ENCODE assay signal across 9 mouse cellular contexts in genomic region chr11:97532354-97532753, GRCm38 (mm10). TPM values are rescaled to one million over a fixed set of nuclear protein-coding genes. Genes with fewer than 3 reads are reported as not detected.
DNase-seq lines count a peak whose midpoint lies in the region; ATAC-seq lines count a peak whose summit lies in the region.
"Had no signal": no experiment of that assay in that cellular context is flagged by ENCODE, and none has a peak within 500 bp of the region (broad histone marks: within the 10 kb centered on the region; RNA-seq: fewer than 3 reads in every experiment).

No protein-coding gene starts in this region.

- DNase-seq in kidney, postnatal 25 days = no peak
- peak; percentile 83 for DNase-seq in cerebellum, adult 9-11 months
- DNase-seq in hindbrain, embryonic 14.5 days (ENCODE audit: low spot score) = no peak
- peak; percentile 24 for DNase-seq in neural tube, embryonic 10.5 days (ENCODE audit: extremely low spot score, low spot score)
- DNase-seq in gastrocnemius, adult 18-20 months (ENCODE audit: low spot score) = no peak
- DNase-seq in adrenal gland, postnatal 10 days = no peak
- no peak for DNase-seq in left cerebral cortex, postnatal 36 days (ENCODE audit: low spot score in 2 of 2)

- H3K27me3 ChIP-seq in kidney, embryonic 16.5 days (ENCODE audit: insufficient read depth, low read length) = peaks cover 58% of the 10 kb centered on the region
- peaks cover 52% of the 10 kb centered on the region for H3K27me3 ChIP-seq in hindbrain, embryonic 14.5 days (ENCODE audit: control insufficient read depth, insufficient read depth, low read length)

- no peaks in the 10 kb centered on the region for H3K9me3 ChIP-seq in kidney, embryonic 16.5 days (ENCODE audit: low read length)
- H3K9me3 ChIP-seq in hindbrain, embryonic 14.5 days (ENCODE audit: control insufficient read depth, low read length) = no peaks in the 10 kb centered on the region

- intact Hi-C loops in left cerebral cortex, postnatal 36 days (cut with DNase I) = loop anchor here (2.0 kb wide), 1 partner anchor 42 kb away; no protein-coding TSS in a partner anchor

- peak overlapping the region; percentile 72; the same call in 1 of the 2 replicates for H3K4me2 ChIP-seq in kidney, embryonic 16.5 days (replicated peaks; ENCODE audit: low read depth, low read length)
- peak overlapping the region; percentile 54; the same call in 1 of the 2 replicates for H3K4me2 ChIP-seq in hindbrain, embryonic 14.5 days (replicated peaks)

- no peaks in the 10 kb centered on the region for H3K36me3 ChIP-seq in kidney, embryonic 16.5 days (ENCODE audit: insufficient read depth, low read length)
- H3K36me3 ChIP-seq in hindbrain, embryonic 14.5 days (replicated peaks; ENCODE audit: control insufficient read depth, insufficient read depth) = peaks cover 67% of the 10 kb centered on the region

- ATAC-seq in kidney, embryonic 16.5 days (ENCODE audit: low FRiP score, low TSS enrichment) = no peak
- ATAC-seq in hindbrain, embryonic 14.5 days (ENCODE audit: low FRiP score) = no peak

- no peak overlapping the region for H3K27ac ChIP-seq in kidney, embryonic 16.5 days (ENCODE audit: low read length)
- no peak overlapping the region for H3K27ac ChIP-seq in hindbrain, embryonic 14.5 days

- H3K4me1 ChIP-seq in kidney, embryonic 16.5 days (ENCODE audit: insufficient read depth, low read length) = peaks cover 40% of the 10 kb centered on the region
- peaks cover 18% of the 10 kb centered on the region; the same call in 1 of the 2 replicates for H3K4me1 ChIP-seq in hindbrain, embryonic 14.5 days (replicated peaks; ENCODE audit: control insufficient read depth, insufficient read depth, low read length)

- WGBS in kidney, embryonic 16.5 days = 19% methylated on average over 8 of the region's 8 CpGs
- WGBS in hindbrain, embryonic 14.5 days = 23% methylated on average over 8 of the region's 8 CpGs

- H3K9ac ChIP-seq in kidney, embryonic 16.5 days (replicated peaks; ENCODE audit: low read length) = no peak overlapping the region
- H3K9ac ChIP-seq in hindbrain, embryonic 14.5 days = no peak overlapping the region

- peak overlapping the region; percentile 44; the same call in 1 of the 2 replicates for H3K4me3 ChIP-seq in kidney, embryonic 16.5 days (ENCODE audit: low read length)
- H3K4me3 ChIP-seq in hindbrain, embryonic 14.5 days (replicated peaks; ENCODE audit: low read length) = no peak overlapping the region

RNA-seq across cellular contexts. Expression of gene 4933428G20Rik, which starts 32.2 kb away (rescaled TPM):
- polyA plus RNA-seq in kidney, embryonic 16.5 days (2015; fragmentation: Nextera tagmentation; extraction: Ambion mirVana) = 0.75 and 1.3 TPM in 2 replicates
- 0.41 TPM in 1 of 2 replicates, not detected in the other for polyA plus RNA-seq in hindbrain, embryonic 14.5 days (2014; fragmentation: Nextera tagmentation; extraction: Ambion mirVana)
- not detected for total RNA-seq in gastrocnemius, adult 18-20 months (2021)
- under 1 TPM in 1 of 2 experiments, not detected in 1; 0.18 TPM for total RNA-seq in adrenal gland, postnatal 10 days (2021)
- total RNA-seq in left cerebral cortex, postnatal 36 days (2021) = under 1 TPM; 0.22 to 0.48 TPM
- polyA plus RNA-seq: urinary bladder, adult 2 months had no signal

RNA-seq across cellular contexts. Expression of gene Srcin1, which starts 43.6 kb away (rescaled TPM):
- 1.0 and 1.1 TPM in 2 replicates for polyA plus RNA-seq in kidney, embryonic 16.5 days (2015; fragmentation: Nextera tagmentation; extraction: Ambion mirVana)
- 9.1 and 11.8 TPM in 2 replicates for polyA plus RNA-seq in hindbrain, embryonic 14.5 days (2014; fragmentation: Nextera tagmentation; extraction: Ambion mirVana)
- 1 to 10 TPM; 1.3 to 1.9 TPM for total RNA-seq in gastrocnemius, adult 18-20 months (2021)
- 10 to 100 TPM in 1 of 2 experiments, 1 to 10 TPM in 1; 7.1 to 10.1 TPM for total RNA-seq in adrenal gland, postnatal 10 days (2021)
- total RNA-seq in left cerebral cortex, postnatal 36 days (2021) = 100 to 1,000 TPM; 326 to 349 TPM

Comparison
In these comparisons a context has a peak if more than half of its experiments do, and no peak if none do; other contexts are left out.
1. DNase-seq: peak in cerebellum, adult 9-11 months (single experiment) and neural tube, embryonic 10.5 days (single experiment); none in kidney, postnatal 25 days (0 of 2), hindbrain, embryonic 14.5 days (single experiment), gastrocnemius, adult 18-20 months (single experiment), adrenal gland, postnatal 10 days (single experiment) and left cerebral cortex, postnatal 36 days (0 of 2).
2. RNA of gene Srcin1, which starts 43.6 kb away (total RNA-seq): 326 to 349 TPM in left cerebral cortex, postnatal 36 days; 7.1 to 10.1 TPM in adrenal gland, postnatal 10 days and 1.3 to 1.9 TPM in gastrocnemius, adult 18-20 months; every median in the first group is over 10 times any median in the second.